Mouse (Mus musculus) limb, embryonic 11.5 days (tissue): ENCODE measurements around the gene Pfdn4. TPM values are rescaled to one million over a fixed set of nuclear protein-coding genes. Genes with fewer than 3 reads are reported as not detected.

Experiments used
- ATAC-seq: fragments of 200-750 bp; cut with Nextera tagmentation; 2 replicates; pipeline ENCODE4 v1.8.0; 2017; ENCODE audit warnings: low read depth; ENCODE audit not compliant: insufficient number of reproducible peaks, low FRiP score, low TSS enrichment
- DNase-seq: peaks from one replicate; pipeline ENCODE4 v3.0.0-alpha.2; 2015; ENCODE audit warnings: low spot score
- H3K27ac ChIP-seq: fragments of 300-500 bp; sonication (generic); replicated peaks from 2 replicates; pipeline ENCODE4 v1.5.1; 2014; ENCODE audit warnings: low read depth, mild to moderate bottlenecking, low read length
- H3K27me3 ChIP-seq: fragments of 300-500 bp; sonication (generic); 2 replicates; pipeline ENCODE4 v1.6.1; 2014; ENCODE audit warnings: mild to moderate bottlenecking, low read length, mixed read lengths; ENCODE audit not compliant: control insufficient read depth, insufficient read depth
- H3K36me3 ChIP-seq: fragments of 300-500 bp; sonication (generic); 2 replicates; pipeline ENCODE4 v1.6.1; 2014; ENCODE audit warnings: mild to moderate bottlenecking, low read length, moderate library complexity, mixed read lengths; ENCODE audit not compliant: control insufficient read depth, insufficient read depth
- H3K4me1 ChIP-seq: fragments of 300-500 bp; sonication (generic); 2 replicates; pipeline ENCODE4 v1.6.1; 2014; ENCODE audit warnings: low read length, mixed read lengths; ENCODE audit not compliant: control insufficient read depth, insufficient read depth
- H3K4me2 ChIP-seq: fragments of 300-500 bp; sonication (generic); 2 replicates; pipeline ENCODE4 v1.6.1; 2014; ENCODE audit warnings: low read depth, mild to moderate bottlenecking, moderate library complexity; ENCODE audit not compliant: severe bottlenecking
- H3K4me3 ChIP-seq: fragments of 300-500 bp; sonication (generic); 2 replicates; pipeline ENCODE4 v1.5.1; 2014; ENCODE audit warnings: low read depth, low read length
- H3K9ac ChIP-seq: fragments of 300-500 bp; sonication (generic); 2 replicates; pipeline ENCODE4 v1.6.1; 2014; ENCODE audit warnings: mild to moderate bottlenecking, low read length
- H3K9me3 ChIP-seq: fragments of 300-500 bp; sonication (generic); 2 replicates; pipeline ENCODE4 v1.6.1; 2016; ENCODE audit warnings: low read length; ENCODE audit not compliant: control insufficient read depth
- WGBS: fragments of 180-500 bp; shearing (Covaris S2); extraction: QIAGEN DNeasy Blood & Tissue Kit; methylation state at CpG from one replicate; pipeline ENCODE4 v1.1.7; 2014; 5-methylcytosine and 5-hydroxymethylcytosine counted together
- polyA plus RNA-seq: library from polyadenylated mRNA; unstranded; fragments of >200 nt; fragmentation: Nextera tagmentation; extraction: Ambion mirVana; gene quantifications from 2 replicates; pipeline ENCODE4 v1.2.1, GENCODE M21; 2014

The Pfdn4 gene
- polyA plus RNA-seq, 1 experiment from 2014 or later = 107 TPM

DNA sequence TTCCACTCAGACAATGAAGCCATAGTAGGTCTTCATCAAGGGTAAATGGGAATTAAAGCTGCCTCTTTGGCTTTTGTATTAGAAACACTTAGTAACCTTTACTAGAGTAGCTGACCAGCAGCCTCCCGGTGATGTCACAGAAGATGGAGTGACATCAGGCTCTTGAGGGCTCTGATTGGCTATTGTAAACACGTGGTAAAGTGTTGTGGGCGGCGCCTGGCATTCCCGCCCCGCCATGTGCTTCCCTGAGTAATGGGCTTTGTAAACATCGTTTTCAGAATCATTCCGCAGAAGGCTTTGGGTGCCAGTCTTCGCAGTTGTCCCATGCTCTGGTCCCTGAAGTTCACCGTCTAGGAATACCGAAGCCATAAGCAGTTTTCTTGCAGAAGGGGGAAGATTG, 12.3 kb upstream of the Pfdn4 start:
- Histone ChIP-seq H3K36me3 (no peaks in the 10 kb centered on the region), H3K9ac (no peak overlapping the region), H3K9me3 (no peaks in the 10 kb centered on the region), H3K4me3 (no peak overlapping the region), H3K4me1 (no peaks in the 10 kb centered on the region), H3K27ac (no peak overlapping the region), H3K4me2 (no peak overlapping the region), H3K27me3 (no peaks in the 10 kb centered on the region)
- DNase-seq (no peak), ATAC-seq (no peak)
- WGBS = 72% methylated on average over 11 of the region's 11 CpGs

DNA sequence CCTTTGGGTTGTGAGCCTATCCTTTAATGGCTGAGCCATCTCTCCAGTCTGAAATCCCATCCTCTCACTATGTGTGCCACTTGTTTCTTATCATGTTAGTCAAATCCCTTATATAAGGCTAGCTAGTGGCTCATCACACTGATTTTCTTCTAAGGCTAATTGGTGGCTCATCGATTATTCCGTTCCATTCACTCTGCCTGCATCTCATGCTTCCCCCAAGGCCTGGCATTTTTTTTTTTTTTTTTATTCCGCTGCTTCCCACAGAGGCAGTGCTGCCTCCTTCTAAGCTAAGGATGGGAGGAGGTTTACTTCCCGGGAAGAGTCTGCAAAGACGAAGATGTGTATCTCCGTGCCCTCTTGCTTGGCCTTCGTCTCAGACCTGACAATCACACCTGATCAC, 9.0 kb upstream of the Pfdn4 start:
- 87% methylated on average over 7 of the region's 7 CpGs for WGBS
- Histone ChIP-seq H3K4me1 (no peaks in the 10 kb centered on the region), H3K36me3 (no peaks in the 10 kb centered on the region), H3K4me3 (no peak overlapping the region), H3K9ac (no peak overlapping the region), H3K4me2 (no peak overlapping the region), H3K9me3 (no peaks in the 10 kb centered on the region), H3K27me3 (no peaks in the 10 kb centered on the region), H3K27ac (no peak overlapping the region)
- no peak for DNase-seq
- no peak for ATAC-seq

DNA sequence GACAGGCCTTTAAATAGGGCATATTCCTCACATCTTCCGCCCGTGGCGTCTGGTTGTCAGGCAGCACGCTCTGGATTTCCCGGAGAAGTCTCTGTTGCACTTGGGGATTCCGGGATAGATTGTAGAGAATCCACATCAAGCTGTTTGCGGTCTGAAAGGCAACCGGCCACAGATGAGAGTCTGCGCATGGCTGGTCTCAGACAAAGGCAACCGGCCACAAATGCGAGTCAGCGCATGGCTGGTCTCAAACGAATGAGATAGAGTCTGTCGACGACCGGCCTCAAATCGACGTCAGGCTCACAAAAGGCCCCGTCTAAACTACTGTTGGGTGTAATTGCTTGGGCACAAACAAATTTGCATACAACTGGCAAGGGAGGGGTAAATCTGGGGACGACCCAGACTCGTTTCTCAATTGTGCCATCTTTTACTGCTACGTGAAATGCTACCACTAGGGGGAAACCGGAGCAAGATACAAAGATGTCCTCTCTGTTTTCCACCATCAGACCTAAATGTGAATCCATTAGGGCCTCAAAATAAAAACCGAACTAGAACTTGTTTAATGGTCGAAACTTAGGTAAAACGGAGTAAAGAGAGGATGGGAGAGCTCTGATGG, 8.2 kb upstream of the Pfdn4 start:
- 62% methylated on average over 26 of the region's 26 CpGs for WGBS
- H3K27me3 ChIP-seq = no peaks in the 10 kb centered on the region; the same call in 1 of the 2 replicates
- H3K4me3 ChIP-seq = no peak overlapping the region
- H3K9me3 ChIP-seq = no peaks in the 10 kb centered on the region
- H3K36me3 ChIP-seq = no peaks in the 10 kb centered on the region
- no peak overlapping the region for H3K4me2 ChIP-seq
- no peak overlapping the region for H3K9ac ChIP-seq
- no peak overlapping the region for H3K27ac ChIP-seq
- ATAC-seq (no peak), DNase-seq (no peak)
- no peaks in the 10 kb centered on the region for H3K4me1 ChIP-seq

GRCm38 (mm10) chr2:170494784-170495710, 1.2 kb upstream of the Pfdn4 start:
- peaks cover 45% of the 10 kb centered on the region for H3K27me3 ChIP-seq
- H3K9ac ChIP-seq = no peak overlapping the region
- H3K4me1 ChIP-seq = peaks cover 12% of the 10 kb centered on the region; the same call in 1 of the 2 replicates
- no peak for ATAC-seq
- H3K9me3 ChIP-seq = no peaks in the 10 kb centered on the region
- WGBS = 5% methylated on average over 31 of the region's 31 CpGs
- DNase-seq = peak; percentile 62
- no peak overlapping the region for H3K27ac ChIP-seq
- no peaks in the 10 kb centered on the region for H3K36me3 ChIP-seq
- no peak overlapping the region for H3K4me2 ChIP-seq
- H3K4me3 ChIP-seq = no peak overlapping the region

GRCm38 (mm10) chr2:170497091-170497566, 901 bp downstream of the Pfdn4 start, which contains the start of gene Cyp24a1:
Cyp24a1 (minus strand) TSS chr2:170497145.
- no peaks in the 10 kb centered on the region for H3K9me3 ChIP-seq
- ATAC-seq = no peak
- peak within 1 kb of the TSS; percentile 28 for H3K4me3 ChIP-seq
- peak within 1 kb of the TSS; percentile 52 for H3K4me2 ChIP-seq
- peak; percentile 73 for DNase-seq
- under 1% methylated on average over 26 of the region's 36 CpGs for WGBS
- H3K36me3 ChIP-seq = no peaks in the 10 kb centered on the region
- H3K27me3 ChIP-seq = peaks cover 45% of the 10 kb centered on the region
- H3K4me1 ChIP-seq = peaks cover 12% of the 10 kb centered on the region; the same call in 1 of the 2 replicates
- H3K27ac ChIP-seq = no peak within 1 kb of the TSS
- no peak within 1 kb of the TSS for H3K9ac ChIP-seq

GRCm38 (mm10) chr2:170498011-170498410, 1.8 kb downstream of the Pfdn4 start:
- DNase-seq (no peak), ATAC-seq (no peak)
- Histone ChIP-seq H3K27ac (no peak overlapping the region), H3K36me3 (no peaks in the 10 kb centered on the region), H3K9ac (no peak overlapping the region), H3K9me3 (no peaks in the 10 kb centered on the region), H3K4me3 (no peak overlapping the region), H3K27me3 (peaks cover 45% of the 10 kb centered on the region), H3K4me1 (peaks cover 12% of the 10 kb centered on the region; the same call in 1 of the 2 replicates), H3K4me2 (no peak overlapping the region)
- 19% methylated on average over 8 of the region's 8 CpGs for WGBS

GRCm38 (mm10) chr2:170503343-170503742, 7.1 kb downstream of the Pfdn4 start:
- DNase-seq (no peak), ATAC-seq (no peak)
- 57% methylated on average over 8 of the region's 8 CpGs for WGBS

DNA sequence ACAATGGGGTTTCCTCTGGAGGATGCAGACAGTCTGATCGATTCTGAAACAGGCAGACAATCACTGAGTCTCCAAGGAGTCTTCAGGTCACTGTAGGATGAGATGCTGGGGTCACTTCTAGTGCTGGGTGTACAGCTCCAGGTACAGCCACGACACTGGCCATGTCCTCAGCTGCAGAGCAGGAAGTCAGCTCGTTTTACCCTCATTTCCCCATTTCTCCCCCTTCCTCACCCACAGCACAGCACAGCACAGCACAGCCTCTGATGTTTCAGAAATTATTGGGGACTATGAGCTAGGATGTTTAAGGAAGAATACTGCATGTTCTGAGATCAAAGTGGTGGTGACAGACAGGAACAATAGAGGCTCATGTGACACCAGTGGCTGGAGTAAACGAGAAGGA, 7.8 kb downstream of the Pfdn4 start:
- ATAC-seq (no peak), DNase-seq (no peak)
- no peak overlapping the region for H3K9ac ChIP-seq
- no peaks in the 10 kb centered on the region for H3K27me3 ChIP-seq
- no peaks in the 10 kb centered on the region for H3K9me3 ChIP-seq
- H3K4me1 ChIP-seq = no peaks in the 10 kb centered on the region
- H3K27ac ChIP-seq = no peak overlapping the region
- no peak overlapping the region for H3K4me3 ChIP-seq
- WGBS = 27% methylated on average over 4 of the region's 4 CpGs
- no peak overlapping the region for H3K4me2 ChIP-seq
- no peaks in the 10 kb centered on the region for H3K36me3 ChIP-seq

More at GRCm38 (mm10) chr2:170503343-170503742, 7.1 kb downstream of the Pfdn4 start:
- Histone ChIP-seq H3K4me1 (no peaks in the 10 kb centered on the region), H3K36me3 (no peaks in the 10 kb centered on the region), H3K4me2 (no peak overlapping the region), H3K9ac (no peak overlapping the region), H3K27ac (no peak overlapping the region), H3K9me3 (no peaks in the 10 kb centered on the region), H3K27me3 (no peaks in the 10 kb centered on the region; the same call in 1 of the 2 replicates), H3K4me3 (no peak overlapping the region)
